Mouse (Mus musculus) intestine, embryonic 15.5 days (tissue): Measurements from ENCODE around the gene Tec. TPM values are rescaled to one million over a fixed set of nuclear protein-coding genes. Genes with fewer than 3 reads are reported as not detected.

Experiments used
- ATAC-seq: fragments of 200-750 bp; cut with Nextera tagmentation; 2 replicates; pipeline ENCODE4 v1.8.0; 2017; ENCODE audit warnings: moderate TSS enrichment, moderate library complexity
- H3K27ac ChIP-seq: fragments of 300-500 bp; sonication (generic); 2 replicates; pipeline ENCODE4 v1.5.1; 2015; ENCODE audit warnings: mild to moderate bottlenecking, inconsistent platforms
- H3K27me3 ChIP-seq: fragments of 300-500 bp; sonication (generic); replicated peaks from 2 replicates; pipeline ENCODE4 v1.6.1; 2015; ENCODE audit warnings: inconsistent platforms
- H3K36me3 ChIP-seq: fragments of 300-500 bp; sonication (generic); 2 replicates; pipeline ENCODE4 v1.6.1; 2015; ENCODE audit warnings: inconsistent platforms
- H3K4me1 ChIP-seq: fragments of 300-500 bp; sonication (generic); replicated peaks from 2 replicates; pipeline ENCODE4 v1.6.1; 2015; ENCODE audit warnings: inconsistent platforms
- H3K4me2 ChIP-seq: fragments of 300-500 bp; sonication (generic); replicated peaks from 2 replicates; pipeline ENCODE4 v1.6.1; 2015; ENCODE audit warnings: mild to moderate bottlenecking, inconsistent platforms
- H3K4me3 ChIP-seq: fragments of 300-500 bp; sonication (generic); replicated peaks from 2 replicates; pipeline ENCODE4 v1.5.1; 2015; ENCODE audit warnings: inconsistent platforms
- H3K9ac ChIP-seq: fragments of 300-500 bp; sonication (generic); 2 replicates; pipeline ENCODE4 v1.6.1; 2015; ENCODE audit warnings: inconsistent platforms
- H3K9me3 ChIP-seq: fragments of 300-500 bp; sonication (generic); 2 replicates; pipeline ENCODE4 v1.6.1; 2016; ENCODE audit warnings: inconsistent platforms
- WGBS: fragments of 180-500 bp; shearing (Covaris S2); methylation state at CpG from one replicate; pipeline ENCODE4 v1.1.7; 2015; 5-methylcytosine and 5-hydroxymethylcytosine counted together
- polyA plus RNA-seq: library from polyadenylated mRNA; unstranded; fragments of >200 nt; fragmentation: Nextera tagmentation; extraction: Ambion mirVana; gene quantifications from 2 replicates; pipeline ENCODE4 v1.2.1, GENCODE M21; 2015

The Tec gene
- polyA plus RNA-seq, 1 experiment from 2014 or later = 12.8 TPM

DNA sequence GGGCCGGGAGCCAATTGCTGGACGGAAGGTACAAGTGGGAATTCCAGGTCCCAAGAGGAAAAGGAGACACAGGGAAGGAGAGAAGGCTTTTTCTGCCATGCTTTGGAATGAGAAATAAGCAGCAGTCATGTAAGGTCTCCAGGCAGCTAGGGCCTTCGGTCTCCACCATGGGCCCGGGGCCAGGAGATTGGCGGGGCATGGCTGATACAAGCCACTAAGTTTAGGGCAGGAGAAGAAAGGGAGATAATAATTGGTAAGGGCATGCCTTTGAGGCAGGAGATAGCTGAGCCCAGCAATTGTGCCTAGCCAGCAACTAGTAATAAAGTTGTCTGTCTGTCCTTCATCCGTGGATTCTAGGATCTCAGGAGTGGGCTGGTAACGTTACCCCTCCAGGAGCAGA lies 85.2 kb downstream of the Tec start:
- no peak overlapping the region for H3K27ac ChIP-seq
- H3K4me2 ChIP-seq = no peak overlapping the region
- 94% methylated on average over 7 of the region's 7 CpGs for WGBS
- H3K4me3 ChIP-seq = no peak overlapping the region
- no peak overlapping the region for H3K9ac ChIP-seq
- no peaks in the 10 kb centered on the region for H3K27me3 ChIP-seq
- no peaks in the 10 kb centered on the region for H3K4me1 ChIP-seq
- ATAC-seq = no peak
- no peaks in the 10 kb centered on the region for H3K36me3 ChIP-seq
- H3K9me3 ChIP-seq = no peaks in the 10 kb centered on the region

DNA sequence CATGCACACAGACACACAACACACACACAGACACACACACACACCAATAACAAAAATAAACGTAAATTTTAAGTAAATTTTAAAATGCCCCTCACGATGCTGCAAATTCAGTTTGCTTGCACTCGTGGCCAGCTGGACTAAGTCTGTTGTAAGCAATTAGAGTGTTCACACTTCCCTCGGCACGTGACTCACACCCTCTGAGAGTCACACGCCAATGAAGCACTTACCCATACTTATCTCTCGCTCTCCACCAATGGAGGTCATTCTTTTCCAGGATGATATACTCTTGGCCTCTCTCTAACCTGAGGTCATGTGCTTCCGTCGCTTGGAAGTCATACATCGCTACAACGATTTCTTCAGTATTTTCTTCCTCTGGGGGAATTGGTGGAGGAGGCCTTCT lies 86.5 kb downstream of the Tec start:
- no peak overlapping the region for H3K4me3 ChIP-seq
- WGBS = 79% methylated on average over 11 of the region's 11 CpGs
- H3K27ac ChIP-seq = no peak overlapping the region
- no peaks in the 10 kb centered on the region for H3K36me3 ChIP-seq
- no peak for ATAC-seq
- no peak overlapping the region for H3K4me2 ChIP-seq
- H3K27me3 ChIP-seq = no peaks in the 10 kb centered on the region
- H3K9me3 ChIP-seq = no peaks in the 10 kb centered on the region
- no peaks in the 10 kb centered on the region for H3K4me1 ChIP-seq
- no peak overlapping the region for H3K9ac ChIP-seq

DNA sequence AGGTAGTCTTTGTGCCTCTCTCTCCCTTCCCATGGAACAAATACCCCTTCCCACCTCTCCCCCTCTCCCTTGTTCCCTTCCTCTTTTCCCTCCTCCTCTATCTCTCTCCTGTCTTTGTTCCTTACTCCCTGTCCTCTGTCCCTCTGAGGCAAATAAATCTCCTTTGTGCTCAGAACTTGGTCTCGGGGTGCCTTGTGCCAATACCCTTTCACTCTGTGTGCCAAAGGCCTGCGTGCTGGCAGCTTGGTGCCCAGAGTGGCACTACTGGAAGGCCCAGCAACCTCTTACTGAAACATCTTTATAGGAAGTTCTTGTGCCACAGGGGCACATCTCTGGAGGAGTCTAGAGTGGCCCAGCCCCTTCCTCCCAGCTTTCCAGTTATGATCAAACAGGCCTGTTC lies 91.7 kb downstream of the Tec start:
- ATAC-seq = no peak
- H3K9me3 ChIP-seq = no peaks in the 10 kb centered on the region
- no peaks in the 10 kb centered on the region for H3K36me3 ChIP-seq
- no peaks in the 10 kb centered on the region for H3K4me1 ChIP-seq
- no peak overlapping the region for H3K4me2 ChIP-seq
- no peak overlapping the region for H3K27ac ChIP-seq
- 93% methylated on average over 2 of the region's 2 CpGs for WGBS
- no peak overlapping the region for H3K9ac ChIP-seq
- H3K27me3 ChIP-seq = no peaks in the 10 kb centered on the region
- H3K4me3 ChIP-seq = no peak overlapping the region

DNA sequence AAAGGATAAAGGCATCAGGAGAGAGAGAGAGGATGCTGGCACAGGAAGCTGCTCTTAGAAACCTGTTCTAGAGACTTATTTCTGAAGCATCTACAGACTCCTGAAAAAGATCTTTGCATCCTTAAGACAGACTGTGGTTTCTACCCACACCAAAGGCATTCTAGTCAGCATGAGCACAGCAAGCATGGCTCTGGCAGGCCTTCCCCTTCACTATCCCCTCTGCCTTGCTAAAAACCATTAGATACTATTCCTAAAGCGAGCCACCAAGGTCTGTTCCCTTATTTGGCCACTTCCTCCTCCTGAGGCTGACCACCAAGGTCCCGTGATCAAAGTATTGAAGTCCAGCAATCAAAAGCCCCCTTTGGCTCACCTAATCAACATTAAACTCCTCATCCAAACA lies 92.2 kb downstream of the Tec start:
- no peak overlapping the region for H3K4me3 ChIP-seq
- no peak for ATAC-seq
- H3K9ac ChIP-seq = no peak overlapping the region
- 79% methylated on average over 2 of the region's 2 CpGs for WGBS
- no peaks in the 10 kb centered on the region for H3K9me3 ChIP-seq
- no peak overlapping the region for H3K4me2 ChIP-seq
- H3K4me1 ChIP-seq = no peaks in the 10 kb centered on the region
- no peak overlapping the region for H3K27ac ChIP-seq
- H3K27me3 ChIP-seq = no peaks in the 10 kb centered on the region
- H3K36me3 ChIP-seq = no peaks in the 10 kb centered on the region

- Histone ChIP-seq H3K4me3 (no peak overlapping the region), H3K27ac (no peak overlapping the region), H3K4me2 (no peak overlapping the region), H3K36me3 (no peaks in the 10 kb centered on the region), H3K9me3 (no peaks in the 10 kb centered on the region), H3K4me1 (no peaks in the 10 kb centered on the region), H3K9ac (no peak overlapping the region), H3K27me3 (no peaks in the 10 kb centered on the region)
- ATAC-seq = no peak
- WGBS = 55% methylated on average over 6 of the region's 6 CpGs
Measured at GRCm38 (mm10) chr5:72769841-72770240, 98.4 kb downstream of the Tec start.

GRCm38 (mm10) chr5:72763546-72763945 lies 104.7 kb downstream of the Tec start:
- Histone ChIP-seq H3K4me2 (no peak overlapping the region), H3K36me3 (no peaks in the 10 kb centered on the region), H3K9me3 (no peaks in the 10 kb centered on the region), H3K4me1 (no peaks in the 10 kb centered on the region), H3K4me3 (no peak overlapping the region), H3K27me3 (no peaks in the 10 kb centered on the region), H3K9ac (no peak overlapping the region), H3K27ac (no peak overlapping the region)
- 84% methylated on average over 5 of the region's 5 CpGs for WGBS
- ATAC-seq = no peak

GRCm38 (mm10) chr5:72763025-72763424 lies 105.3 kb downstream of the Tec start:
- Histone ChIP-seq H3K4me1 (no peaks in the 10 kb centered on the region), H3K4me2 (no peak overlapping the region), H3K9ac (no peak overlapping the region), H3K4me3 (no peak overlapping the region), H3K27me3 (no peaks in the 10 kb centered on the region), H3K9me3 (no peaks in the 10 kb centered on the region), H3K36me3 (no peaks in the 10 kb centered on the region), H3K27ac (no peak overlapping the region)
- ATAC-seq = peak; percentile 37; the same call in 1 of the 2 replicates
- WGBS = 55% methylated on average over 3 of the region's 3 CpGs

DNA sequence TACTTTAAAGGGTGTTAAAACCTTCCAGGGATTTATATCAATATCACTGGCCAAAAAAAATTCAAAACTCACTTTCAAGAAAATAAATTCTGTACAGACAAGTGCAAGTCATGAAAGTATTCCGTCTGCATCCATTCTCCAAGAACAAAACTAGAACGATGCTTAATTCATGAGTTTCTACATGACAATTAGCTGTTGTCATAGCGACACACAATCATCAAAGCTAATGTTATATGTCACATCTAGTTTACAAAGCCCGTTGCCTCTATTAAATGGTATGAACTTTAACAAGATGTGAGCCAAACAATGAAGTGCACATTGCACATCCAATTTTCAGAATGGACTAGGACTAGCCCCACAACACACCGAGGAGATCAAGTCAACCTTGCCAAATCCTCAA lies 106.5 kb downstream of the Tec start:
- Histone ChIP-seq H3K4me3 (no peak overlapping the region), H3K9ac (no peak overlapping the region), H3K27ac (no peak overlapping the region), H3K4me1 (no peaks in the 10 kb centered on the region), H3K36me3 (no peaks in the 10 kb centered on the region), H3K9me3 (no peaks in the 10 kb centered on the region), H3K4me2 (no peak overlapping the region), H3K27me3 (no peaks in the 10 kb centered on the region)
- 91% methylated on average over 5 of the region's 5 CpGs for WGBS
- ATAC-seq = no peak

DNA sequence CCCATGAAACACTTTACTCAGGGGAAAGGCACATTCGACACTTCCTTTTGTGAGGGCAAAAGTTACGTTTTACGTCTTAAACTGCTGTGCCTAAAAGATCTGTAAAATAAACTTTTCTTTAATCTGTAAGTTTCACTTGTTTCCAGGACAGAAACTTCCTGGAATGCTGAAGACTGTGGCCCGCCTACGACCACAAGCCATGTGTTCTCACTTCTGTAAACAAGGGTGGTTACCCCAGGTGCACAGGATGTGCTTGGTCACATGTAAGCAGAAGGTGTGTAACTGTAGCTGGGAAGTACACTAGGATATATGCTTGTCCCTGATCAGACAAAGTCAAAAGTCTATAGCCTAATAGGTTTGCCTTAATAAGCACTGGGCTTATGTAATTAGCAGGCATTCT lies 107.0 kb downstream of the Tec start:
- Histone ChIP-seq H3K36me3 (no peaks in the 10 kb centered on the region), H3K4me2 (no peak overlapping the region), H3K4me1 (no peaks in the 10 kb centered on the region), H3K4me3 (no peak overlapping the region), H3K9ac (no peak overlapping the region), H3K27ac (no peak overlapping the region), H3K9me3 (no peaks in the 10 kb centered on the region), H3K27me3 (no peaks in the 10 kb centered on the region)
- ATAC-seq = no peak
- 55% methylated on average over 5 of the region's 5 CpGs for WGBS

DNA sequence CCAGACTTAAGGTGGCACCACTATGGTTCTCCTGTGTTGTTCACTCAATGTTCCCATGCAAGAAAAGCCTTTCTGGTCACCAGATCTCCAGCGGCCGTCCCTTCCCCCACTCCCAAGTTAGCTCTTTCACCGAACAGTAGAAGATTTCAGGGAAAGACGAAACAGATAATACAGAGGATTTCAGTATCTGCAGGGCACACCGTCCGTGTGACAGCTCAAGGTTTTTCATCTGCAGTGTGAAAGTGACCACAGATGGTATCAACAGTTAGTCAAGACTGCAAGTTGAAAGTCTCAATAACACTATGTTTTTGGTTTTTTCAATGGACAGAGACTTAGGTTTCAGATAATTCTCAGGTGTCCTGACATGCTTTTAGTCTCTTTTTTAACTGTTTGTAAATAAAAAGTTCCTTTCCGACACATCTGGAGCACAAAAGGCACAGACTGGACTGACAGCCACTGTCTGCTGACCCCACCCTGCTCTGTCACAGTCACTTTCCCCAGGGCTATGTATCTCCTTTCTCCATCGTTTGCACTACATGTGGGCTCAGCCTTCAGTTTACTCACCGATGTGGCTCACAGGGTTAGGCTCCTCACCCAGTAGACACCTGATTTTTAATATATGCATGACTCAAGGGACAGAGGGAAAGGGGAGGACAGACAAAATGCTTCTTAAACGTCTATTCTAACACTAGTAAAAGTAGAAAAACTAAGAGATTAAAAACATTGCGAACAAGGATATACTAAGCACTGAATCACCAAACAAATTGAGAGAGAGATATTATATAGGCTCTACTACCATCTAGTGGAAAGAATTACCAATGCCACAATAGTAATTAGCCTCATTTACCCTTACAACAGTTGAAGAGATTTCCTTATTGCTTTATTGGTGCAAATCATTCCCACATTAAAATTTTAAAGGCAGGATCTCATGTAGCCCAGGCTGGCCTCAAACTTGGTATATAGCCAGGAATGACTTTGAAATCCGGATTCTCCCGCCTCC lies 109.1 kb downstream of the Tec start:
- 0 out of 2 replicates have a peak, but pooled peaks have one; percentile 43 for ATAC-seq
- Histone ChIP-seq H3K9ac (no peak overlapping the region), H3K27ac (no peak overlapping the region), H3K4me2 (no peak overlapping the region), H3K4me1 (no peaks in the 10 kb centered on the region), H3K27me3 (no peaks in the 10 kb centered on the region), H3K9me3 (no peaks in the 10 kb centered on the region), H3K4me3 (no peak overlapping the region), H3K36me3 (no peaks in the 10 kb centered on the region)
- 70% methylated on average over 13 of the region's 13 CpGs for WGBS

GRCm38 (mm10) chr5:72757155-72757773 lies 111.0 kb downstream of the Tec start:
- Histone ChIP-seq H3K4me1 (no peaks in the 10 kb centered on the region), H3K27me3 (no peaks in the 10 kb centered on the region), H3K4me3 (no peak overlapping the region), H3K9me3 (no peaks in the 10 kb centered on the region), H3K36me3 (no peaks in the 10 kb centered on the region), H3K9ac (no peak overlapping the region), H3K4me2 (no peak overlapping the region), H3K27ac (no peak overlapping the region)
- 80% methylated on average over 18 of the region's 18 CpGs for WGBS
- ATAC-seq = no peak

- 90% methylated on average over 8 of the region's 8 CpGs for WGBS
Measured at GRCm38 (mm10) chr5:72755941-72756340, 112.3 kb downstream of the Tec start.

More at GRCm38 (mm10) chr5:72755941-72756340, 112.3 kb downstream of the Tec start:
- Histone ChIP-seq H3K4me2 (no peak overlapping the region), H3K9me3 (no peaks in the 10 kb centered on the region), H3K4me3 (no peak overlapping the region), H3K4me1 (no peaks in the 10 kb centered on the region), H3K36me3 (no peaks in the 10 kb centered on the region), H3K27ac (no peak overlapping the region), H3K27me3 (no peaks in the 10 kb centered on the region), H3K9ac (no peak overlapping the region)
- ATAC-seq = no peak
